Mouse (Mus musculus) embryo, embryonic 11.5 days (tissue): ENCODE results near the gene Clmn.

Experiments
- DNase-seq: peaks from one replicate; pipeline ENCODE4 v3.0.0-alpha.2; 2012; ENCODE audit warnings: low read depth, low spot score

Gene Clmn

GRCm38 (mm10) chr12:104864439-104865165 lies at the start of gene Clmn:
Gene Clmn (minus strand): TSS chr12:104865076.
- no peak for DNase-seq

- no peak for DNase-seq
Observed at GRCm38 (mm10) chr12:104912990-104913389, 48.1 kb upstream of the Clmn start.

- no peak for DNase-seq
Observed at GRCm38 (mm10) chr12:104912281-104912933, 47.5 kb upstream of the Clmn start.

- DNase-seq: no peak
Observed at GRCm38 (mm10) chr12:104909750-104910149, 44.9 kb upstream of the Clmn start.

- no peak for DNase-seq
Observed at GRCm38 (mm10) chr12:104908986-104909385, 44.1 kb upstream of the Clmn start.

GRCm38 (mm10) chr12:104908024-104908781 lies 43.3 kb upstream of the Clmn start:
- no peak for DNase-seq

GRCm38 (mm10) chr12:104907133-104907532 lies 42.3 kb upstream of the Clmn start:
- no peak for DNase-seq

GRCm38 (mm10) chr12:104904138-104904537 lies 39.3 kb upstream of the Clmn start:
- no peak for DNase-seq

- no peak for DNase-seq
Observed at GRCm38 (mm10) chr12:104902392-104903053, 37.6 kb upstream of the Clmn start.

GRCm38 (mm10) chr12:104901320-104901719 lies 36.4 kb upstream of the Clmn start:
- DNase-seq: no peak

- no peak for DNase-seq
Observed at GRCm38 (mm10) chr12:104899835-104900234, 35.0 kb upstream of the Clmn start.

GRCm38 (mm10) chr12:104899161-104899560 lies 34.3 kb upstream of the Clmn start:
- DNase-seq: no peak

GRCm38 (mm10) chr12:104898718-104899117 lies 33.8 kb upstream of the Clmn start:
- no peak for DNase-seq

- DNase-seq: no peak
Observed at GRCm38 (mm10) chr12:104897051-104897618, 32.3 kb upstream of the Clmn start.

- no peak for DNase-seq
Observed at GRCm38 (mm10) chr12:104896640-104897039, 31.8 kb upstream of the Clmn start.

GRCm38 (mm10) chr12:104892245-104892644 lies 27.4 kb upstream of the Clmn start:
- no peak for DNase-seq

GRCm38 (mm10) chr12:104890066-104890465 lies 25.2 kb upstream of the Clmn start:
- no peak for DNase-seq

- no peak for DNase-seq
Observed at GRCm38 (mm10) chr12:104886104-104886503, 21.2 kb upstream of the Clmn start.

- DNase-seq: no peak
Observed at GRCm38 (mm10) chr12:104882533-104882932, 17.7 kb upstream of the Clmn start.

GRCm38 (mm10) chr12:104882061-104882460 lies 17.2 kb upstream of the Clmn start:
- no peak for DNase-seq

- DNase-seq: no peak
Observed at GRCm38 (mm10) chr12:104881518-104882060, 16.7 kb upstream of the Clmn start.
